Mouse (Mus musculus) megakaryocyte-erythroid progenitor cell, adult 5 weeks (primary cell): Measurements from ENCODE around the gene Retreg3. TPM values are rescaled to one million over a fixed set of nuclear protein-coding genes. Genes with fewer than 3 reads are reported as not detected.

ENCODE experiments used
- polyA plus RNA-seq: library from polyadenylated mRNA; stranded (reverse); fragments of >175 nt; gene quantifications from 2 replicates; pipeline ENCODE4 v1.2.3, GENCODE M21; 2012

Gene Retreg3
- polyA plus RNA-seq, result 10.3 and 11.6 TPM in 2 replicates

DNA sequence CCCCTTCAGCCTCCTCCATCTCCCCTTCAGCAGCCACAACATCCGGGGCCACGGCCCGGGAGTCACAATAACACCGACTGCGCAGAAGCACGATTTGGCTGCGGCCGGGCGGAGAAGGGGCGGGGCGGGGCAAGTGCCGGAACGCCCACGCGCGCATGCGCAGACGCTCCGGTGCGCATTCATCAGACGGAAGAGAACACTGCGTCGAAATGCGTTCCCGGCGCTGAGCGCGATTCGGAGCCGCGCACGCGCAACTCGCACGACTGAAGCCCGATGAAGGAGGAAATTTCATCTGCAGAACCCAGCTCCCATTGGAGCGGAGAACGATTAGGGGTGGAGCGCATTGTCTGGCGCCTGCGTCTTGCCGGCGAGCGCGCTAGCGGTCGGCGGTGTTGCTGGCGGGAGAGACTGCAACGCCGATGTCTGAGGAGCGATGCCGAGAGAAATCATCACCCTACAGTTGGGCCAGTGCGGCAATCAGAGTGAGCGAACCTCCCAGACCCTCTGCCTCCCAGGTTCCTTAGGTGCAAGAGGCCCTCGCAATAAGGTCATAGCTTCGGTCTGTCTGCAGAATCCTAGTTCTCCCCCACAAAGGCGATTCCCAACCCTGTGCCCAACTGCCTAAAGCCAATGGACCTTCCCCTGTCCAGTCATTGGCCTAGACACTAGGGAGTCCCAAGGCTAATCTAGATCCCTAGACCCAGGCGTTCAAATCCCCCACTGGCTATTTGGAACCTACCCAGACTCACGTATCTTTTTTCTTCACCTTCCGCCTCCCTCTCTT lies at the start of gene Retreg3, which contains the start of gene Tubg1:
Gene Retreg3, minus strand, starts transcription at position 133 of the 784 bp plus-strand sequence.
Gene Tubg1, plus strand, starts transcription at position 178 of the 784 bp plus-strand sequence.

DNA sequence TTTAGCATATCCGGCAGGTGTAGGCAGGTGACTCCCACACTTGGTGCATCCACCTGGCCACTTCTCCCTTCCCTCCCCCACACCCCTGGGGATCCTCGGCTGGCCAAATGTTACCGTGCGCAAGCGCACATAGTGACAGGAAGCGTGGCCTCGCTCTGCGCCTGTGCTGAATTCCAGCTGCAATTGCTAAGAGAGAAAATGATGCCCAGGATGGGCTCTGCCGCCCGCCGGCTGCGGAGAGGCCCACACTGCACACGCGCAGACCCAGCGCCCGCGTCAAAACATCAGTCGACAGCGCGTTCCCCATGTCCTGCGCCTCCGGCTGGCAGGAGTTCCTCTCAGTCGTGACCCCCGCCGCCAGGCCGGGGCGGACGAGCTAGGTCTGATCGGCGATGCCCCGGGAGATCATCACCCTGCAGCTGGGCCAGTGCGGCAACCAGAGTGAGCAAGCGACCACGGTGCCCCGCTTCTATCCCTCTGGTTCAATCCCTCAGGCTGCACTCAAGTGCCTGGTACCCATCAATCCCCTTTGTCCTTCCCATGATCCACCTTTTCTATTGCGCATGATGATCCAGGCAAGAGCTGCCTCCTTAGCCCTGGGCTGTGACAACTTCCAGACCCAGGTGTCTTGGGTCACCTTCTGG lies 36.2 kb upstream of the Retreg3 start, which contains the start of gene Tubg2:
Gene Tubg2, plus strand, starts transcription at position 180 of the 644 bp plus-strand sequence.

DNA sequence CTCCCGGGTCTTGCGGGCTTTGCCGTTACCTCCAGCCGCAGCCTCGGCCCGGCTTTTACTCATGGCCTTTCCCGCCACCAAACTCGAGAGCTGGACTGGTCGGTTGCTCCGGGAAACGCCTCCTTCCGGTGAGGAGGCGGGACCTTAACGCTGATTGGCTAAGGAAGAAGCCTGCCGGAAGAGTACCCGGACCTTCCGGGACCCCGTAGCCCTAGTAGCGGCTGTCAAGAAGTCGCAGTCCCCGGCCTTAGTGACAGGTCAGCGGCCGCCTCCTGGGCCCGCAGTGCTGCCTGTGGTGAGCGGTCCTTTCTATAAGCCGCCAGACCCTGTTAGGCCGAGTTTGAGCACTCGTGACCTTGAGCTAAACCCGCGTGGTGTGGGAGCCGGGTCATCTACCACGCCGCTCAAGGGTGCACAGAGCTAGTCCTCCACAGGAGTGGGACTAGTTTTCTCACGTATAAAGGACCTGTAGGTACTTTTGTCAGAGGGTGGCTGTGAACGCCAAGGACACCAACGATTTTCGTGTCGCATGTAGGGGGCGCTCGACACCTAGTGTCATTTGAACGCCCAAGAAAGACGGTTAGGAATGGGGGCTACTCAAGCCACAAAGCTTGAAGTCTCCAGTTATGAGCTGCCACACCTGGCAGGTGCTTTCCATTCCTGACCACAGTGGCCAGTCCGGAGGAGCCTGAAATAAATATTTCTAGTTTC lies 24.2 kb downstream of the Retreg3 start, which contains the start of gene Psmc3ip:
Gene Psmc3ip, minus strand, starts transcription at position 123 of the 711 bp plus-strand sequence.

DNA sequence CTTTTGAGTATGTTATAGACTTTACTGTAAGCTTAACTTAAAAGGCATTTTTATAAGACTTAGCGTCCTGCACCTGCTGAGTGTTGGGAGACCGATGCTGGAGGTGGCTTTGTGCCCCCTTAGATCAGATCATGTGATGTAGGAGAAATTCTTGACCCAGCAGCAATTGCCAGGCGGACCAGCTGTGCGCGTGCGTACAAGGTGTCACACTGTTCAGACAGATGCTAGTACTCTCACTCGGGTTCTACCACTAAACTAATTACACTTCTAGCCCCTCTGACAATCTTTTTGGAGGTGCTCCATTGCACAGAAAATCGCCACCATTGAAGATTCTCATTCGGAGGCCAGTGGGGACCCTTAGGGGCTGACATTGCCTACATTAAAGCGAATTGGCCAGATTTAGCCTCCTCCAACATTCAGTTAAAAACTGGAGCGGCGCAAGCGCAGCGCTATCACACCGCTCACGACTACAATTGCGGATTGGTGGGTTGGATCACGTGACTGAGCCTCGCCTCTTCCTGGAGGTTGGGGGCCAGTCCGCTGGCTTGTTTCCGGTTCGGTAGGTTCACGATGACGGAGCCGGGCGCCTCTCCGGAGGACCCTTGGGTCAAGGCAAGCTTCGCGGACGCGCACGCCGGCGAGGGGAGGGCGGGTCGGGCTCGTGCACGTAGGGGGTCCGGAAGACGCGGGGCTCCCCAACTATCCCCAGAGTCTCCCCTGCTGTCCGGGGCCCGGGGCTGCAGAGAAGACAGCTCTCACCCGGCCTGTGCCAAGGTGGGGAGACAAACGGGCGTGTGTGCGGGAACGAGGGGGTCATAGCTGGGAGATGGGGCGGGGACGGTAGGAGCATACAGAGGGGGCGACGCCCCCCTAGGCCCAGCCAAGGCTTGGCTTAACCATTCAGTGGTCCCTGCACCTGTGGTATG lies 32.7 kb downstream of the Retreg3 start, which contains the start of gene Mlx:
Gene Mlx, plus strand, starts transcription at position 522 of the 926 bp plus-strand sequence.

DNA sequence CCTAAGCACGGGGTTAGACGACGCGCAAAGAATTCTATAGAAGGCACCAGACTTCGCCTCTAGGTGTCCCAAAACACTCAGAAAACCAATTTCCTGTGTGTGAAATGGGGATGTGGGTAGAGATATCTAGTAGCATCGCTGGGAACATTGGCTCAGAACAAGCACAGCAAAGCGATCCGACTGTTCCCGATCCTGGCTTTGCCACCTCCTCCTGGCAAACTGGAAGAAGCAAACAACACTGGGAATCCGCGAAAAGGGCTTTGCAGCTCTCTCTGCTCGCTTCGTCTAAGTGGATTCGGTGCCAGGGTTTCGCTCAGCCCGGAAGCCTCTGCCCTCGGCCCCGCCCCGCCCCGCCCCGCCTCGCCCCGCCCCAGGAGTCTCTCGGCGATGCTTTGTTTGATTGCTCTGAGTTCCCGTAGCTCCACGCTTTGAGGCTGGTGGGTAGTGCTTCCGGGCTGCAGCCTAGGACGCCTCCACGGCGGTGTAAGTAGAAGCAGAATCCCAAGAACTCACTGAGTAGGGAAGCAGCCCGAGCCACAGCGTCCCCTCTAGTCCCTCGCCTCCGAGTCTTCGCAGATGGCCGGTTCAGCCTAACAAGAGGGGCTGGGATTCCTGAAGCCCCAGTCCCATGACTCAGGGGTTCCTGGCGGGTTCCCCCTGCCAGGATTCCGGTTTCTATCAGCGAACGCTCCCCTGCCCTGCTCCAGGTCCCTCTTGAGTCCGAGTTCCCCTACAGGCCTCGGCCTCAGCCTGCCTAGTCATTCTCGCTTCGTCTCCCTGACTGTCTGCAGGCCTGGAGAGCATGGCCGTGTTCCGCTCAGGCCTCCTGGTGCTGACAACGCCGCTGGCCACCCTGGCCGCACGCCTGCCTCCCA lies 37.2 kb downstream of the Retreg3 start, which contains the start of gene Coasy:
Gene Coasy, plus strand, starts transcription at position 358 of the 875 bp plus-strand sequence.

DNA sequence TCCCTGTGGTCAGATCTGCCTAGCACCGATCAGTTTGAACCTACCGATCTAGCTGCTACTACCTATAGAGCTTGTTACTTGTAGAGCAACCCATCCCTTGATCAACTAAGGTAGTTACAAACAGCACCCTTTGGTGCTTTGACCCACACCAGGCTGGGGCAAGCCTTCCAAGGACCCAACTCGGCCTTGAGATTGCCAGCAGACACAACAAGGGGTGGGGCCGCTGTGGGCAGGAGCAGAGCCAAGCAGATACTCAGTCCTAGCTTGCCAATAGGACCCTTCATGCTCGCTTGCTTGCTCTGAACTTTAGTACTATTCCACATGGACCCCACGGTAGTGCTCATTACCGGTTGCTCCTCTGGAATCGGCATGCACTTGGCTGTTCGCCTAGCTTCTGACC lies 41.6 kb downstream of the Retreg3 start, which contains the start of gene Hsd17b1:
Gene Hsd17b1, plus strand, starts transcription at position 291 of the 400 bp plus-strand sequence.

DNA sequence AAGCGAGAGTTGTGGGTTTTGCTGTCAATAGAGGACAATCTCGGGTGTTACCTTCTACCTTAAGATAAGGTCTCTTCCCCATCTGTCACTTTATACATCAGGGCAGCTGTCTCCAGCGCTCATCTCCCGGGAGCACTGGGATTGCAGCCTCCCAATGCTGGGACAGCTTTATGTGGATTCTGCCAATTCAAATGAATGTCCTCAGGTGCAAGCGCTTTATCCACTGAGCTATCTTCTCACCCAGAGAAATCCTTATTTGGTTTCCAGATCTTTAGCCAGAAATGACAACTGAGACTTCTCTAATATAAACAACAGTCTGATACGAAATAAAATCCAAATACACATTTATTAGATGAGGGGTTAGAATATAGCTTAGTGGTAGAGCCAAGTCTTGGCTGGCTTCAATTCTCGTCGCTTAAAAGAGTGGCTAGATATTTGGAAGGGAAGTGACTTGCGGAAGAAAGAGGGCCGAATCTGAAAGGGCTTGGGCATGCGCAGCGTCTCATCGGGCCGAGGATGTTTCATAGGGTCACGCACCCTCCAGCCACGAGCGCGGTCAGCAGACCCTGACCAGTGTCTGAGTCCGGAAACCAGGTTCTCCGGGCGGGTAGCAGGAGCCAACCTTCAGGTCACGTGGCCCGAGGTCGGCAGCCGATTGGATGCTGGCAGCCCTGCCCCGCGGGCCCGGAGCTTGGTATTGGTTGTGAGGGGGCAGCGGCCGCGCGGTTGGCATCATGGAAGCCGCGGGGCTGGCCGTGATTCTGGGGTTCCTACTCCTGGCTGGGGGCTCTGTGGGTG lies 50.1 kb downstream of the Retreg3 start, which contains the start of gene Naglu:
Gene Naglu, plus strand, starts transcription at position 622 of the 798 bp plus-strand sequence.

Other genes starting within 250 kb of the Retreg3 start
- 55.6 and 64.4 TPM in 2 replicates for gene Stat3, start 180.4 kb downstream of the Retreg3 start, polyA plus RNA-seq
- gene Cavin1, start 149.0 kb downstream of the Retreg3 start, polyA plus RNA-seq, result 11.1 and 19.8 TPM in 2 replicates
- gene Atp6v0a1, start 110.4 kb downstream of the Retreg3 start, polyA plus RNA-seq, result 14.5 and 15.3 TPM in 2 replicates
- gene Naglu, start 49.9 kb downstream of the Retreg3 start, polyA plus RNA-seq, result 10.9 and 18.8 TPM in 2 replicates
- gene Hsd17b1, start 41.5 kb downstream of the Retreg3 start, polyA plus RNA-seq, result 14.7 and 25.8 TPM in 2 replicates
- gene Coasy, start 37.3 kb downstream of the Retreg3 start, polyA plus RNA-seq, result 28.1 and 33.5 TPM in 2 replicates
- gene Mlx, start 32.6 kb downstream of the Retreg3 start, polyA plus RNA-seq, result 25.5 and 26.1 TPM in 2 replicates
- 31.9 and 37.0 TPM in 2 replicates for gene Psmc3ip, start 24.5 kb downstream of the Retreg3 start, polyA plus RNA-seq
- gene Tubg1, start within 50 bp of the Retreg3 start, polyA plus RNA-seq, result 65.7 and 69.7 TPM in 2 replicates
- 0.12 TPM in 1 of 2 replicates, not detected in the other for gene Tubg2, start 36.0 kb upstream of the Retreg3 start, polyA plus RNA-seq
- gene Cntnap1, start 50.6 kb upstream of the Retreg3 start, polyA plus RNA-seq, result 1.3 and 1.7 TPM in 2 replicates
- gene Plekhh3, start 51.5 kb upstream of the Retreg3 start, polyA plus RNA-seq, result 1.7 and 2.8 TPM in 2 replicates
- 0.12 and 0.25 TPM in 2 replicates for gene Ccr10, start 55.5 kb upstream of the Retreg3 start, polyA plus RNA-seq
- 4.0 and 4.4 TPM in 2 replicates for gene Ezh1, start 106.6 kb upstream of the Retreg3 start, polyA plus RNA-seq
- gene Ramp2, start 126.1 kb upstream of the Retreg3 start, polyA plus RNA-seq, result 0.44 TPM in 1 of 2 replicates, not detected in the other
- gene Vps25, start 133.8 kb upstream of the Retreg3 start, polyA plus RNA-seq, result 95.7 and 108 TPM in 2 replicates
- gene Wnk4, start 140.7 kb upstream of the Retreg3 start, polyA plus RNA-seq, result 0.48 and 1.5 TPM in 2 replicates
- 0.18 and 0.28 TPM in 2 replicates for gene Cntd1, start 159.1 kb upstream of the Retreg3 start, polyA plus RNA-seq
- 27.4 and 27.5 TPM in 2 replicates for gene Coa3, start 159.2 kb upstream of the Retreg3 start, polyA plus RNA-seq
- 116 and 157 TPM in 2 replicates for gene Becn1, start 182.4 kb upstream of the Retreg3 start, polyA plus RNA-seq
- gene Psme3, start 196.3 kb upstream of the Retreg3 start, polyA plus RNA-seq, result 57.6 and 67.2 TPM in 2 replicates
- 3.4 and 5.3 TPM in 2 replicates for gene Aoc2, start 205.2 kb upstream of the Retreg3 start, polyA plus RNA-seq
- gene Aoc3, start 210.7 kb upstream of the Retreg3 start, polyA plus RNA-seq, result 0.09 TPM in 1 of 2 replicates, not detected in the other
- not detected in 2 replicates for gene G6pc, start 247.7 kb upstream of the Retreg3 start, polyA plus RNA-seq